ENCODE assay signal across 8 mouse cellular contexts in genomic region chr2:173789945-173790804, GRCm38 (mm10). TPM values are rescaled to one million over a fixed set of nuclear protein-coding genes. Genes with fewer than 3 reads are reported as not detected.
A peak's percentile ranks its signal among the peaks of the same experiment; 100 is the strongest.
DNase-seq lines count a peak whose midpoint lies in the region; ATAC-seq and TF ChIP-seq lines count a peak whose summit lies in the region.

No protein-coding gene starts in this region.

- WGBS in lung, embryonic 15.5 days = 11% methylated on average over 23 of the region's 23 CpGs
- WGBS in forebrain, embryonic 11.5 days = 16% methylated on average over 23 of the region's 23 CpGs
- 8% methylated on average over 23 of the region's 23 CpGs for WGBS in midbrain, postnatal 0 days

- H3K4me2 ChIP-seq in lung, embryonic 15.5 days = peak overlapping the region; percentile 22; the same call in 1 of the 2 replicates
- H3K4me2 ChIP-seq in forebrain, embryonic 11.5 days (ENCODE audit: low read depth, low read length, severe bottlenecking) = no peak overlapping the region
- H3K4me2 ChIP-seq in midbrain, postnatal 0 days (ENCODE audit: low read depth, low read length, poor library complexity, severe bottlenecking) = peak overlapping the region; percentile 20; the same call in 1 of the 2 replicates

- H3K27me3 ChIP-seq in lung, embryonic 15.5 days = no peaks in the 10 kb centered on the region
- H3K27me3 ChIP-seq in forebrain, embryonic 11.5 days (ENCODE audit: control insufficient read depth, insufficient read depth, low read length) = no peaks in the 10 kb centered on the region
- no peaks in the 10 kb centered on the region for H3K27me3 ChIP-seq in midbrain, postnatal 0 days (ENCODE audit: insufficient read depth, low read length)

- peak overlapping the region; percentile 35; the same call in 1 of the 2 replicates for H3K27ac ChIP-seq in lung, embryonic 15.5 days
- peak overlapping the region; percentile 41; the same call in 1 of the 2 replicates for H3K27ac ChIP-seq in forebrain, embryonic 11.5 days (ENCODE audit: low read depth, low read length)
- 0 out of 2 replicates have a peak overlapping the region, but pooled peaks have one; percentile 27 for H3K27ac ChIP-seq in midbrain, postnatal 0 days (ENCODE audit: low read depth, low read length)
- no peak overlapping the region for H3K27ac ChIP-seq in left cerebral cortex, adult 2 months

- intact Hi-C loops in heart, postnatal 14 days (cut with DNase I) = loop anchor here (10.0 kb wide), 1 partner anchor 205 kb away; no protein-coding TSS in a partner anchor
- intact Hi-C loops in left cerebral cortex, adult 2 months (cut with DNase I) = no loop called here

- ATAC-seq in lung, embryonic 15.5 days (ENCODE audit: borderline replicate concordance, extremely low read depth, low FRiP score, low TSS enrichment) = peak; percentile 48; the same call in 1 of the 2 replicates
- ATAC-seq in forebrain, embryonic 11.5 days (replicated peaks; ENCODE audit: low FRiP score) = peak; percentile 65
- ATAC-seq in midbrain, postnatal 0 days (ENCODE audit: low FRiP score) = peak; percentile 74

- no peak for DNase-seq in lung, postnatal 14 days
- peak; percentile 68 for DNase-seq in forebrain, embryonic 11.5 days (ENCODE audit: low spot score)
- DNase-seq in heart, postnatal 14 days = peak; percentile 55 to 63
- DNase-seq in kidney, postnatal 36 days = peak; percentile 68 to 72
- peak; percentile 67 for DNase-seq in midbrain, postnatal 0 days (ENCODE audit: low spot score)
- DNase-seq in left cerebral cortex, adult 2 months (ENCODE audit: extremely low spot score in 1 of 2, low spot score in 2 of 2) = no peak
- DNase-seq in frontal cortex, adult 2 months (ENCODE audit: extremely low spot score in 1 of 2, low spot score in 1 of 2) = no peak

- H3K36me3 ChIP-seq in lung, embryonic 15.5 days = no peaks in the 10 kb centered on the region
- H3K36me3 ChIP-seq in forebrain, embryonic 11.5 days (ENCODE audit: control insufficient read depth, insufficient read depth, low read length) = no peaks in the 10 kb centered on the region
- no peaks in the 10 kb centered on the region for H3K36me3 ChIP-seq in midbrain, postnatal 0 days (ENCODE audit: insufficient read depth, low read length)

- H3K4me1 ChIP-seq in lung, embryonic 15.5 days = peaks cover 20% of the 10 kb centered on the region
- peaks cover 13% of the 10 kb centered on the region; the same call in 1 of the 2 replicates for H3K4me1 ChIP-seq in forebrain, embryonic 11.5 days (replicated peaks; ENCODE audit: control insufficient read depth, insufficient read depth, low read length)
- H3K4me1 ChIP-seq in midbrain, postnatal 0 days (ENCODE audit: insufficient read depth, low read length) = peaks cover 5% of the 10 kb centered on the region; the same call in 1 of the 2 replicates

- H3K4me3 ChIP-seq in lung, embryonic 15.5 days = no peak overlapping the region
- H3K4me3 ChIP-seq in forebrain, embryonic 11.5 days (ENCODE audit: low read depth, low read length) = no peak overlapping the region
- H3K4me3 ChIP-seq in midbrain, postnatal 0 days (ENCODE audit: low read depth, low read length) = no peak overlapping the region
- no peak overlapping the region for H3K4me3 ChIP-seq in left cerebral cortex, adult 2 months

- peak; percentile 60 for TF ChIP-seq CTCF in midbrain, postnatal 0 days (IDR thresholded peaks at IDR 0.05)
- no peak for TF ChIP-seq CTCF in left cerebral cortex, adult 2 months (IDR thresholded peaks at IDR 0.05)

- H3K9ac ChIP-seq in lung, embryonic 15.5 days = no peak overlapping the region
- H3K9ac ChIP-seq in forebrain, embryonic 11.5 days (ENCODE audit: low read length) = no peak overlapping the region
- H3K9ac ChIP-seq in midbrain, postnatal 0 days (replicated peaks; ENCODE audit: low read length, poor library complexity, severe bottlenecking) = no peak overlapping the region

- H3K9me3 ChIP-seq in lung, embryonic 15.5 days = no peaks in the 10 kb centered on the region
- no peaks in the 10 kb centered on the region for H3K9me3 ChIP-seq in forebrain, embryonic 11.5 days (ENCODE audit: control insufficient read depth, low read length)
- H3K9me3 ChIP-seq in midbrain, postnatal 0 days (ENCODE audit: low read length) = no peaks in the 10 kb centered on the region

RNA-seq across cellular contexts. Expression of gene Vapb, which starts 52.9 kb away (rescaled TPM):
- 9.1 and 12.8 TPM in 2 replicates for polyA plus RNA-seq in lung, embryonic 15.5 days (2015; fragmentation: Nextera tagmentation; extraction: Ambion mirVana)
- polyA plus RNA-seq in forebrain, embryonic 11.5 days (2014; fragmentation: Nextera tagmentation; extraction: Ambion mirVana) = 10.5 and 11.5 TPM in 2 replicates
- total RNA-seq in heart, postnatal 14 days (2021) = 100 to 1,000 TPM in 1 of 2 experiments, 10 to 100 TPM in 1; 94.2 to 109 TPM
- 36.3 and 41.6 TPM in 2 replicates for total RNA-seq in midbrain, postnatal 0 days (2014; rRNA removed)
- polyA plus RNA-seq in midbrain, postnatal 0 days (2015; fragmentation: Nextera tagmentation; extraction: Ambion mirVana) = 11.5 and 14.6 TPM in 2 replicates
- 100 to 1,000 TPM; 125 to 130 TPM for total RNA-seq in left cerebral cortex, adult 2 months (2021)
- polyA plus RNA-seq in frontal cortex, adult 2 months (2012; rRNA removed) = 56.0 and 58.3 TPM in 2 replicates

Comparison
In these comparisons a context has a peak if more than half of its experiments do, and no peak if none do; other contexts are left out.
1. DNase-seq: peak in forebrain, embryonic 11.5 days (single experiment), heart, postnatal 14 days (2 of 2), kidney, postnatal 36 days (2 of 2) and midbrain, postnatal 0 days (single experiment); none in lung, postnatal 14 days (single experiment), left cerebral cortex, adult 2 months (0 of 2) and frontal cortex, adult 2 months (0 of 2).
2. Peak in every context shown above with its lines, with median percentiles within 50 percentile points of each other: ATAC-seq.